Mouse (Mus musculus) lung, postnatal 4 days (tissue): Measurements from ENCODE around the gene Rapgefl1.

Experiments
- DNase-seq, 2 experiments: peaks; one replicate each; pipeline ENCODE4 v3.0.0; 2021

The Rapgefl1 gene

GRCm38 (mm10) chr11:98863028-98863750 lies 26.6 kb downstream of the Rapgefl1 start, which contains the start of gene Wipf2:
Wipf2 (plus strand) TSS chr11:98863638.
- DNase-seq = peak; percentile 97

- no peak for DNase-seq
Observed at GRCm38 (mm10) chr11:98863751-98864429, 27.3 kb downstream of the Rapgefl1 start.

- DNase-seq = no peak
Observed at GRCm38 (mm10) chr11:98867293-98867692, 30.7 kb downstream of the Rapgefl1 start.

GRCm38 (mm10) chr11:98869906-98870305 lies 33.3 kb downstream of the Rapgefl1 start:
- no peak for DNase-seq

- DNase-seq = peak; percentile 18 to 53
Observed at GRCm38 (mm10) chr11:98870791-98871190, 34.2 kb downstream of the Rapgefl1 start.

- DNase-seq = no peak
Observed at GRCm38 (mm10) chr11:98871416-98871815, 34.8 kb downstream of the Rapgefl1 start.

- DNase-seq = peak; percentile 45 to 69
Observed at GRCm38 (mm10) chr11:98872040-98872439, 35.5 kb downstream of the Rapgefl1 start.

GRCm38 (mm10) chr11:98873900-98874299 lies 37.3 kb downstream of the Rapgefl1 start:
- peak; percentile 82 to 89 for DNase-seq

- DNase-seq = no peak
Observed at GRCm38 (mm10) chr11:98877001-98877400, 40.4 kb downstream of the Rapgefl1 start.

GRCm38 (mm10) chr11:98887703-98888102 lies 51.1 kb downstream of the Rapgefl1 start:
- no peak for DNase-seq

GRCm38 (mm10) chr11:98889077-98889476 lies 52.5 kb downstream of the Rapgefl1 start:
- DNase-seq = no peak

- no peak for DNase-seq
Observed at GRCm38 (mm10) chr11:98889977-98890376, 53.4 kb downstream of the Rapgefl1 start.

- no peak for DNase-seq
Observed at GRCm38 (mm10) chr11:98892426-98892825, 55.8 kb downstream of the Rapgefl1 start.

- peak in 1 of 2 experiments; percentile 24 for DNase-seq
Observed at GRCm38 (mm10) chr11:98900529-98901125, 64.0 kb downstream of the Rapgefl1 start.

- DNase-seq = no peak
Observed at GRCm38 (mm10) chr11:98902621-98903245, 66.1 kb downstream of the Rapgefl1 start.
